Mouse (Mus musculus): Measurements from ENCODE around the gene Ccdc73. TPM values are rescaled to one million over a fixed set of nuclear protein-coding genes. Genes with fewer than 3 reads are reported as not detected.
"Not testable (repeated sequence)": the region's sequence is repeated elsewhere in the genome, so short reads cannot be mapped to it uniquely, and the experiment has no call there.

The Ccdc73 gene
- polyA plus RNA-seq, 1 experiment: 2.5 TPM

DNA sequence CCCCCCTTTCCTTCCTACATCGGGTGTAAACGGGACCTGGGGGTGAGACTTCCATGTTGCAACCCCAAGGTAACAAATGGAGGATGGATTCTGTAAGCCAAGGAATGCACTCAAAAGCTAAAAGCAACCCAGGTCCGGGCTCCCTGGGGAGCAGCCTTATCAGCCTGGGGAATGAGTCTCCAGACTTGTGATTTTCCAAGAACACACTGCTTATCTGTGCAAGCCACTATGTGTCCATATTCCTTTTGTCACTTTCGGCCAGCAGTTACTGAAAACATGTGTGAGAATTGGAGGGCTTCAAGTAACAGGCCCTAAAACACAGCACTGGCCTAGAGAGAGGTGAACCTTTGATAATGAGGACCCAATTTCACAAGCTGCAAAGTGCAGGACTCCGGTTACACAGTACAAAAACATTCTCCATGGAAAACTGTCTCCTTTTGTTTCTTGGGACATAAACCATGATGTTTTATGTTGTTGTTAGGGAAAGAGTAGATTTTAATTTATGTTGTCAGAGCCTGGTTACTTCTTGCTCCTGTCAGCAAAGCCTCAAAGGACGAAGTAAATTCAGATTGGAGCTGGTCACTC is 155.5 kb downstream of the Ccdc73 start:
- no peak for DNase-seq
- H3K4me1 ChIP-seq (ENCODE audit: control insufficient read depth, insufficient read depth, low read length): no peaks in the 10 kb centered on the region
- no peaks in the 10 kb centered on the region; the same call in 1 of the 2 replicates for H3K27me3 ChIP-seq (replicated peaks; ENCODE audit: control insufficient read depth, insufficient read depth, low read length)
- no peak overlapping the region for H3K4me3 ChIP-seq (ENCODE audit: insufficient read depth, low read depth, low read length)
- 54% methylated on average over 6 of the region's 6 CpGs for WGBS
- H3K27ac ChIP-seq (ENCODE audit: insufficient read depth, low read depth, low read length): no peak overlapping the region
- H3K36me3 ChIP-seq (ENCODE audit: control insufficient read depth, insufficient read depth, low read length): no peaks in the 10 kb centered on the region
- TF ChIP-seq CTCF (conservative IDR thresholded peaks at IDR 0.05; ENCODE audit: insufficient read depth, insufficient read length, low read depth, low read length): no peak
- no peak for TF ChIP-seq POLR2A (IDR thresholded peaks at IDR 0.05; ENCODE audit: low read depth, low read length)

GRCm38 (mm10) chr2:105023815-105024214 is 156.2 kb downstream of the Ccdc73 start:
- 68% methylated on average over 4 of the region's 4 CpGs for WGBS
- Histone ChIP-seq H3K4me1 (ENCODE audit: control insufficient read depth, insufficient read depth, low read length) (no peaks in the 10 kb centered on the region), H3K36me3 (ENCODE audit: control insufficient read depth, insufficient read depth, low read length) (no peaks in the 10 kb centered on the region), H3K4me3 (ENCODE audit: insufficient read depth, low read depth, low read length) (no peak overlapping the region), H3K27ac (ENCODE audit: insufficient read depth, low read depth, low read length) (peak overlapping the region; percentile 14; the same call in 1 of the 2 replicates), H3K27me3 (replicated peaks; ENCODE audit: control insufficient read depth, insufficient read depth, low read length) (no peaks in the 10 kb centered on the region; the same call in 1 of the 2 replicates)
- DNase-seq: no peak
- TF ChIP-seq POLR2A (IDR thresholded peaks at IDR 0.05; ENCODE audit: low read depth, low read length) (no peak), CTCF (conservative IDR thresholded peaks at IDR 0.05; ENCODE audit: insufficient read depth, insufficient read length, low read depth, low read length) (no peak)

DNA sequence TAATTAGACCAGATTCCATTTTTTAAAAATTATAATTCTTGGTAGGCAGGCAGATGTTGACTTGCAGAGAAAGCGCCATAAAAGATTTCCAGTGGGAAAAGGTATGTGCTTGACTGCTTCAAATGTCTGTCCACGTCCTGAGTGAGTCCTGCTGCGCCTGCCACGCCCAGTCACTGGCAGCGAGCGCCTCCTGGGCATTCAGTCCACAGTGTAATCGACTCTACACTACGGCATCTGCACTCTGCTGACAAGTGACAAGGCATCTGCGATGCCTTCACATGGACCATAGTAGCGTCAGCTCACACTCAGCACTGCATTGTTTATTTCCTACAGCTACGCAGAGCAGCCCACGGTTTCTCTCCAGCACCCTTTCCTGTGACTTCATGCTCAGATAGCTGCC is 158.0 kb downstream of the Ccdc73 start:
- H3K4me1 ChIP-seq (ENCODE audit: control insufficient read depth, insufficient read depth, low read length); H3K36me3 ChIP-seq (ENCODE audit: control insufficient read depth, insufficient read depth, low read length); H3K27me3 ChIP-seq (replicated peaks; ENCODE audit: control insufficient read depth, insufficient read depth, low read length); DNase-seq; H3K4me3 ChIP-seq (ENCODE audit: insufficient read depth, low read depth, low read length); H3K27ac ChIP-seq (ENCODE audit: insufficient read depth, low read depth, low read length): not testable (repeated sequence)
- 82% methylated on average over 12 of the region's 12 CpGs for whole genome bisulfite sequencing

DNA sequence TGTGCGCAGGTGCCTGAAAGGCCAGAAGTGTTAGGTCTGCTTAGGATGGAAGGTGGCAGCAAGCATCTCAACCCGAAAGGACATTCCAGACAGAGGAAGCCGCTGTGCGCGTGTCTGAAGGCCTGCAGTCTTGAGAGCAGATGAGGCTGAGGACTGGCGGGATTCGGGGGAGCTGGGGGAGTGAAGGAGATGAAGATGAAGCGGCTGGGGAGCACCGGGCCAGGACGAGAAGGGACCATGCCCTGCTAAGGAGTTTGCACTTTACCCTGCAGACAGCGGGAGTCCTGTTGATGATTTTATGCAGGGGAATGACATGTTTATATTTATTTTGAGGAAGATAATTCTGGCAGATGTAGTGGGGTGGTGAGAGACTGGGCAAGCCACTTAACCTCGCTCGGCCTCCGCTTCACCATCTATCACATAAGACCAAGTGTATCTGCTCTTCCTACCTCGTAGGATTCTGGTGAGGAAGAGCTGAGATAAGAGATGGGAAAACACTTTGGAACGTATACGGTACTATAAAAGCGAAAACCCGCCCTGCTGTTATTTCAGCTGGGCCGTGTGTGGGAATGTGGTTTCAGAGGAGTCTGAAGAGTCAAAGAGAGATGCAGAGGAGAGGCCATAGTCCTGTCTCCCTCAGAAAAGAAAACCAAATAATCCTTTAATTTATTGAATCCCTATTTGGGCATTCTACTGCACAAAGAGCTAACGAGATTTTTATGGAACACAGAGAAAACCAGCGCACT is 159.5 kb downstream of the Ccdc73 start:
- WGBS: 45% methylated on average over 22 of the region's 22 CpGs
- H3K4me1 ChIP-seq (ENCODE audit: control insufficient read depth, insufficient read depth, low read length): no peaks in the 10 kb centered on the region

GRCm38 (mm10) chr2:105028806-105029205 is 161.2 kb downstream of the Ccdc73 start:
- H3K27ac ChIP-seq (ENCODE audit: insufficient read depth, low read depth, low read length): no peak overlapping the region
- no peak for DNase-seq
- TF ChIP-seq CTCF (conservative IDR thresholded peaks at IDR 0.05; ENCODE audit: insufficient read depth, insufficient read length, low read depth, low read length) (no peak), POLR2A (IDR thresholded peaks at IDR 0.05; ENCODE audit: low read depth, low read length) (no peak)
- no peaks in the 10 kb centered on the region for H3K36me3 ChIP-seq (ENCODE audit: control insufficient read depth, insufficient read depth, low read length)
- H3K27me3 ChIP-seq (replicated peaks; ENCODE audit: control insufficient read depth, insufficient read depth, low read length): no peaks in the 10 kb centered on the region
- no peak overlapping the region for H3K4me3 ChIP-seq (ENCODE audit: insufficient read depth, low read depth, low read length)
- no peaks in the 10 kb centered on the region for H3K4me1 ChIP-seq (ENCODE audit: control insufficient read depth, insufficient read depth, low read length)
- WGBS: 56% methylated on average over 5 of the region's 5 CpGs

More for the DNA sequence above, 159.5 kb downstream of the Ccdc73 start:
- no peak for DNase-seq
- Histone ChIP-seq H3K27me3 (replicated peaks; ENCODE audit: control insufficient read depth, insufficient read depth, low read length) (no peaks in the 10 kb centered on the region), H3K4me3 (ENCODE audit: insufficient read depth, low read depth, low read length) (no peak overlapping the region), H3K27ac (ENCODE audit: insufficient read depth, low read depth, low read length) (no peak overlapping the region), H3K36me3 (ENCODE audit: control insufficient read depth, insufficient read depth, low read length) (no peaks in the 10 kb centered on the region)
- TF ChIP-seq POLR2A (IDR thresholded peaks at IDR 0.05; ENCODE audit: low read depth, low read length) (no peak), CTCF (conservative IDR thresholded peaks at IDR 0.05; ENCODE audit: insufficient read depth, insufficient read length, low read depth, low read length) (no peak)

- 91% methylated on average over 5 of the region's 5 CpGs for WGBS
- Histone ChIP-seq H3K27ac (ENCODE audit: insufficient read depth, low read depth, low read length) (no peak overlapping the region), H3K4me1 (ENCODE audit: control insufficient read depth, insufficient read depth, low read length) (no peaks in the 10 kb centered on the region), H3K36me3 (ENCODE audit: control insufficient read depth, insufficient read depth, low read length) (no peaks in the 10 kb centered on the region), H3K27me3 (replicated peaks; ENCODE audit: control insufficient read depth, insufficient read depth, low read length) (no peaks in the 10 kb centered on the region), H3K4me3 (ENCODE audit: insufficient read depth, low read depth, low read length) (no peak overlapping the region)
- TF ChIP-seq CTCF (conservative IDR thresholded peaks at IDR 0.05; ENCODE audit: insufficient read depth, insufficient read length, low read depth, low read length) (no peak), POLR2A (IDR thresholded peaks at IDR 0.05; ENCODE audit: low read depth, low read length) (no peak)
- no peak for DNase-seq
These were observed 162.9 kb downstream of the Ccdc73 start for GRCm38 (mm10) chr2:105030505-105030904.

DNA sequence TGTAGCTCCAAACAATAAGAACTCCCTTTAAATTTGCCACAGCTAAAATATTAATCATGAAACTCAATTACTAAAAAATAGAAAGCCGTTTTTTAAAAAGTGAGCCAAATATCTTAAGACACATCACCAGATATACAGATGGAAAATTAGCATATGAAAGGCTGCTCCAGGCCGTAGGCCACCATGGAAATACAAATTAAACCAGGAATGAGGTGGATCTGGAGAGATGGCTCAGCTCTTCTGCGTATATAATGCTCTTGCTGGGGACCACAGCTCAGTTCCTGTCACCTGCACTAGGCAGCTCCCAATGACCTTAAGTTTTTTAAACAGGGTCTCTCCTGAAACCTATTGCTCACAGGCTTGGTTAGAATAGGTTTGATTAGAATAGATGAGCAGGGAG is 166.5 kb downstream of the Ccdc73 start:
- no peaks in the 10 kb centered on the region for H3K4me1 ChIP-seq (ENCODE audit: control insufficient read depth, insufficient read depth, low read length)
- no peak for TF ChIP-seq CTCF (conservative IDR thresholded peaks at IDR 0.05; ENCODE audit: insufficient read depth, insufficient read length, low read depth, low read length)
- no peak for TF ChIP-seq POLR2A (IDR thresholded peaks at IDR 0.05; ENCODE audit: low read depth, low read length)
- no peaks in the 10 kb centered on the region for H3K36me3 ChIP-seq (ENCODE audit: control insufficient read depth, insufficient read depth, low read length)
- no peak for DNase-seq
- no peak overlapping the region for H3K4me3 ChIP-seq (ENCODE audit: insufficient read depth, low read depth, low read length)
- no peak overlapping the region for H3K27ac ChIP-seq (ENCODE audit: insufficient read depth, low read depth, low read length)
- WGBS: 91% methylated on average over 3 of the region's 3 CpGs
- H3K27me3 ChIP-seq (replicated peaks; ENCODE audit: control insufficient read depth, insufficient read depth, low read length): no peaks in the 10 kb centered on the region
